Mouse (Mus musculus): ENCODE data around the gene 2210408I21Rik. TPM values are rescaled to one million over a fixed set of nuclear protein-coding genes. Genes with fewer than 3 reads are reported as not detected.
A peak's percentile ranks its signal among the peaks of the same experiment; 100 is the strongest.

2210408I21Rik gene
- polyA plus RNA-seq, 1 experiment from 2014 or later: 10.4 TPM

DNA sequence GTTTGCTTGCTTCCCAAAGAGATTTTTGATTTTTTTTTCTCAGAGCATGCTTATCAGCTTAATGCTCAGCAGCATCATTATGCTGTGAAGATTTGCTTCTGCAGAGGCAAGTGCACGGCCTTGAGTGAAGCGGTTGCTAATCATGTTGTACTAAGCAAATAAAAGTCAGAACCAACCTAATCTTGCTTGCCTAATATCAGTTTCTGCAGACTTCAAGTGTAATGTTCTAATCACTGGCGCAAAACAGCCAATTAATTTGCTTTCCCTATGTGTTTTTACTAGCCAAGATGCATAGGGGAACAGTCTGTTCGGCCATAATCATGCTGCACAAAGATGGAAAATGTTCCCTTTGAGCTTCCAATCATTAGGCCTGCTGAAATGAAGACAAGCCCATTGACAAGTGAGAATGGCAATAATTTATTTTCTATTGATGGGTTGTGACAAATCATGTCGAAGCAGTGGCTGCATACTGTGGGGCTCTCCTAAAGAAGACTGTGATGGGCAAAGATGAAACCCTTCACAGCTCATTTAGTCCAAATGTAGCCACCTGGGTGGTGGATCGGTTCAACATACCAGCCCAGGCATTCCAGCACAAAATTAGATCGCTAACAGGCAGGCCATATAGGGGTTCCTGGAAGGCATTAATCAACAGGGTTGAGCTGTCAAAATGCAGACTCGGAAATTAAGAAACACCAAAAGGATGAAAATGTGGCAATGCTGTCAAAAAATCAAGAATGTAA is 393.8 kb downstream of the 2210408I21Rik start:
- 76% methylated on average over 8 of the region's 8 CpGs for WGBS
- ATAC-seq (ENCODE audit: insufficient number of reproducible peaks, insufficient read depth, low FRiP score, low TSS enrichment, low read depth): no peak

DNA sequence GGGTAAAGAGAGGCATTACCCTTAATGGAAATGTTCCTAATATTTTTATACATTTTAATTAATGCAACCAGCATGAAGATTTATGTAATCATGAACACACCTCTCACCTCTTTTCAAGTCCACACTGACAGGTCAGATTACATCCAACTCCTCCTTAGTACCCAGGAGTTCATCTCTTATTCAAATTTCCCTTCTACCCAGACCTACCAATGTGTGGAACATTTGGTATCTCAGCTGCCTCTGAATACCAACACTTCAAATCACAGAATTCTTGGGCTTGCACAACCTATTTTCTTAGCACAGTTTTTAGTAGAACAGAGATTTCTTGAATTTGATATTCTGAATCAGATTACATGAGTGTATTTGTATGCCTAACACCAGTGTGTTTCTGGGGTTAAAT is 394.4 kb downstream of the 2210408I21Rik start:
- H3K36me3 ChIP-seq: no peaks in the 10 kb centered on the region
- no peak overlapping the region for H3K9ac ChIP-seq
- no peak for ATAC-seq (ENCODE audit: insufficient number of reproducible peaks, insufficient read depth, low FRiP score, low TSS enrichment, low read depth)
- no peaks in the 10 kb centered on the region for H3K27me3 ChIP-seq
- H3K4me2 ChIP-seq: no peak overlapping the region
- no peak overlapping the region for H3K4me3 ChIP-seq
- H3K27ac ChIP-seq: no peak overlapping the region
- H3K4me1 ChIP-seq: no peaks in the 10 kb centered on the region
- no peaks in the 10 kb centered on the region for H3K9me3 ChIP-seq

More for the DNA sequence above, 393.8 kb downstream of the 2210408I21Rik start:
- no peaks in the 10 kb centered on the region for H3K36me3 ChIP-seq
- H3K4me2 ChIP-seq: no peak overlapping the region
- H3K27ac ChIP-seq: no peak overlapping the region
- H3K9me3 ChIP-seq: no peaks in the 10 kb centered on the region
- H3K4me1 ChIP-seq: no peaks in the 10 kb centered on the region
- no peaks in the 10 kb centered on the region for H3K27me3 ChIP-seq
- H3K4me3 ChIP-seq: no peak overlapping the region
- H3K9ac ChIP-seq: no peak overlapping the region

DNA sequence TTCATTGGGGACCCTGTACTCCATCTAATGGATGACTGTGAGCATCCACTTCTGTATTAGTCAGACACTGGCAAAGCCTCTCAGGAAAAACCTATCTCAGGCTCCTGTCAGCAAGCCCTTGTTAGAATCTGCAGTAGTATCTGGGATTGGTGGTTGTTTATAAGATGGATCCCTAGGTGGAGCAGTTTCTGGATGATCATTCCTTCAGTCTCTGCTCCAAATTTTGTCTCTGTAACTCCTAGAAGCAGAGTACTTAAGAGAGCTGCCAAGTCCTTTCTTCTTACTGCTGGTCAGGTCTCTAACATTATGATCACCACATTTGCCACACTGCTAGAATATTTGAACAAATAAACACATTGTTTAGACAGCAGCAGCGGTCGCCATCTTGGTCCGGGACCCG is 402.1 kb downstream of the 2210408I21Rik start:
- no peaks in the 10 kb centered on the region for H3K4me1 ChIP-seq
- no peak overlapping the region for H3K4me2 ChIP-seq
- no peaks in the 10 kb centered on the region for H3K27me3 ChIP-seq
- H3K27ac ChIP-seq: no peak overlapping the region
- ATAC-seq (ENCODE audit: insufficient number of reproducible peaks, insufficient read depth, low FRiP score, low TSS enrichment, low read depth): no peak
- 94% methylated on average over 4 of the region's 4 CpGs for WGBS
- H3K9me3 ChIP-seq: no peaks in the 10 kb centered on the region
- H3K9ac ChIP-seq: no peak overlapping the region
- H3K36me3 ChIP-seq: no peaks in the 10 kb centered on the region
- no peak overlapping the region for H3K4me3 ChIP-seq

DNA sequence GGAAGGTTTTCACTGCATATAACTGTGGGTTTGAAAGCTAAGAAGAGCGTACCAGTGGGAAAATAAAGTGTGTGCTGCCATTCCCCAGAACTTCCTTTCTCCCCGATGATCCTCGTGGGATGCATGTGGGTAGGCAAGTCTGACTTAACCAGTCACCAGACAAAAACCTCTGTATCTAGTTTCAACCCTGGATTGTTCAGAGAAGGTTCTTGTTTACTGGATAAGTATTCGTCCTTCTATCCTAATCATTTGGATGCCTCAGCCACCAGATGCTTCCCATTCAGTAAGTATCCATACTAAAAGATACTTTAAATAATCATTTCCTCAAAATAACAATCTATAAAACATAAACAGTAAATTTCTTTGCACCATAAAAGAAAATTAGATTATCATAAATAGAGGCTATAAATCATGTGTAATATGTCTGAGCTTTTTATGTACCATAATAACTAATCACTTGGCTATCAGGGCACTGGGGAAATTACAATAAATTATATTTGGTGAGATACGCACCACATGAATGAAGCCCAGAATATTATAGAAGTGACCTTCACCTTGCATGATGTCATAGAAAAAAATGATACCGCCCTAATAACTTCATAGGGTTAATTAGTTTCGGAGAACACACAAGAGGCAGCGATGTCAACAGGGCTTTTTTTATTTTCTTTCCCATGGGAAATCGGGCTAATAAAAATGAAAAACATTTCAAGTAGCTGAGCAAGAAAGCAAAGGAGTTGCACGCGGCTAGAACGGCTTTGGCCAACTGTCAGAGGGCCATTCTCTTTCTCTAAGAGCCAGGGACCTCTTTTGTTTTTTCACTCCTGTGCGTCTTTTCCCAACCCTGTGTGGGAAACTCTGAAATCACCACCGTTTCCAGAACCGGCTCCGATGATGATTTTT is 412.4 kb downstream of the 2210408I21Rik start:
- H3K4me3 ChIP-seq: no peak overlapping the region
- no peaks in the 10 kb centered on the region for H3K27me3 ChIP-seq
- peak overlapping the region; percentile 35 for H3K4me2 ChIP-seq
- no peaks in the 10 kb centered on the region for H3K36me3 ChIP-seq
- H3K27ac ChIP-seq: no peak overlapping the region
- H3K4me1 ChIP-seq: 0 out of 2 replicates have a peak, but pooled peaks cover 3% of the 10 kb centered on the region
- no peak overlapping the region for H3K9ac ChIP-seq
- no peak for ATAC-seq (ENCODE audit: insufficient number of reproducible peaks, insufficient read depth, low FRiP score, low TSS enrichment, low read depth)
- 40% methylated on average over 16 of the region's 16 CpGs for WGBS
- no peaks in the 10 kb centered on the region for H3K9me3 ChIP-seq

DNA sequence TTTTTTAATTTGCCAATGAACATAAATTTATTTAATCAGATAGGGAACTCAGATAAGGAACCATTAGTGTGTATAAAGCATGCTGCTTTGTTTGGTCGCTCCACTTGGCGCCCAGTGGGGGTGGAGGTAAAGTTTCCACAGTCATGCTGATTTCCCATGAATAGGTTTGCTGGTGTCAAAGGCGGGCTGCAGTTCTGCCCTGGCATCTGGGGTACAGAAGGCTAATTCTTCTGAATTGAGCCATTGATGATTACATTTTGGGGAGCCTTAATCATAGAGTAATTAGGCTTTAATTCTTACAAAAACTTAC is 413.0 kb downstream of the 2210408I21Rik start:
- no peak for ATAC-seq (ENCODE audit: insufficient number of reproducible peaks, insufficient read depth, low FRiP score, low TSS enrichment, low read depth)
- Histone ChIP-seq H3K4me2 (peak overlapping the region; percentile 35), H3K9ac (no peak overlapping the region), H3K27me3 (no peaks in the 10 kb centered on the region), H3K4me1 (0 out of 2 replicates have a peak, but pooled peaks cover 3% of the 10 kb centered on the region), H3K9me3 (no peaks in the 10 kb centered on the region), H3K27ac (no peak overlapping the region), H3K4me3 (no peak overlapping the region), H3K36me3 (no peaks in the 10 kb centered on the region)
- WGBS: 9% methylated on average over 3 of the region's 3 CpGs

DNA sequence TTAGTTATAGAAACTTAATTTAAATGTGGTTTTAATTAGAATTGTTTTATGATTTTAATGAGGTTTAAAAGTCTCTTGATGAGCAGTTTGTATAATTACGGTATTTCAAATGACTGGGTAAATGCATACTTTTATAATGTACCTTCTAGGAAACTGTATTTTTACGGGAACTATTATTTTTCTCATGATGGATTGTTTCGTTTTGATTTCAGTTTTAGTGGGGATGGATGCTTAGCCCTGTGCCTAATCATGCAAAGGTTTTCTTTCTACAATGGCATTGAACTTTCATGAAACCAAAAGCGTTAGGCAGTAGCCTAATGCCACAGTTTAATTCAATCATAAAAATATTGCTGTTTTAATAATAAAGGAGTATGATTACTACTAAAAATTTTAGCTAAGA is 413.4 kb downstream of the 2210408I21Rik start:
- Histone ChIP-seq H3K9ac (no peak overlapping the region), H3K36me3 (no peaks in the 10 kb centered on the region), H3K27me3 (no peaks in the 10 kb centered on the region), H3K4me1 (0 out of 2 replicates have a peak, but pooled peaks cover 3% of the 10 kb centered on the region), H3K9me3 (no peaks in the 10 kb centered on the region), H3K4me3 (no peak overlapping the region), H3K27ac (no peak overlapping the region), H3K4me2 (no peak overlapping the region)
- no peak for ATAC-seq (ENCODE audit: insufficient number of reproducible peaks, insufficient read depth, low FRiP score, low TSS enrichment, low read depth)
- WGBS: 58% methylated on average over 4 of the region's 4 CpGs

DNA sequence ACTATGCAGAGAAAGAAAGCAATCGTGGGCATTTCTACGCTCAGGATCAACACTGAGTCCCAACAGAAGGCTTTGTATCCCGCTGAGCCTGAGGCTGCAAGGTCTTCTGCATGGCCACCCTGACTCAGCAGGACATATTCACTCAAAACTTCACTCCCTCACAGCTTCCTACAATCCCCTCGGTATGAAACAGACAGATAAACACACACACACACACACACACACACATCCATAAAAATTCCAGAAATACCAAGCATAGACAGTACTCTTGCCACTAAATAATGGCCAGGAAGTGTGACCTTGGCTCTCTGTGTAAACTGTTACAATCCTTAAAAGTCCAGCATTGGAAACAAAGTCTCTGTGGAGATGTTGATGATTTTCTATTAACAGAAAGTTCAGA is 458.7 kb downstream of the 2210408I21Rik start:
- Histone ChIP-seq H3K4me2 (no peak overlapping the region), H3K36me3 (no peaks in the 10 kb centered on the region), H3K9ac (no peak overlapping the region), H3K27me3 (no peaks in the 10 kb centered on the region), H3K4me3 (no peak overlapping the region), H3K9me3 (no peaks in the 10 kb centered on the region), H3K27ac (no peak overlapping the region), H3K4me1 (no peaks in the 10 kb centered on the region)
- no peak for ATAC-seq (ENCODE audit: insufficient number of reproducible peaks, insufficient read depth, low FRiP score, low TSS enrichment, low read depth)
- 64% methylated on average over 4 of the region's 4 CpGs for WGBS

DNA sequence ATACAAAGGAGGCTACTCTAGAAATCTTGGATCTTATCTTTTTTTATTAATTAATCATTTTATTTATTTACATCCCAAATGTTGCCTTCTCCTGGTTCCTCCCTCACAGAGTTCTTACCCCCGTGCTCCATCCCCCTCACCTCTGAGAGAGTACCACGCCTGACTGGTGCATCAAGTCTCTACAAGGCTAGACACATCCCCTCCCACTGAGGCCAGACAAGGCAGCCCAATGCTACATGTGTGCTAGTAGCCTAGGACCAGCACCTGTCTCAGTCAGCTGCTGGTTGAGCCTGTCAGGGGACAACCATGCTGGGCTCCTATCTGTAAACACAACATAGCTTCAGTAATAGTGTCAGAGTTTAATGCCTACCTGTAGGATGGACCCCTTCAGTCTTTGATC is 480.0 kb downstream of the 2210408I21Rik start:
- H3K27ac ChIP-seq: no peak overlapping the region
- 77% methylated on average over 2 of the region's 2 CpGs for WGBS
- H3K9me3 ChIP-seq: no peaks in the 10 kb centered on the region
- no peak overlapping the region for H3K4me3 ChIP-seq
- no peaks in the 10 kb centered on the region for H3K27me3 ChIP-seq
- no peaks in the 10 kb centered on the region for H3K4me1 ChIP-seq
- no peak overlapping the region for H3K4me2 ChIP-seq
- H3K9ac ChIP-seq: no peak overlapping the region
- no peaks in the 10 kb centered on the region for H3K36me3 ChIP-seq
- no peak for ATAC-seq (ENCODE audit: insufficient number of reproducible peaks, insufficient read depth, low FRiP score, low TSS enrichment, low read depth)

Other genes starting within 250 kb of the 2210408I21Rik start
- gene Slf1, start 67 bp upstream of the 2210408I21Rik start, polyA plus RNA-seq (2015; fragmentation: Nextera tagmentation; extraction: Ambion mirVana): 42.5 and 45.2 TPM in 2 replicates

Data from embryonic facial prominence, embryonic 13.5 days (tissue).